Comparison of ENCODE assay signal across 27 mouse cellular contexts in genomic region chr10:86398347-86398720, GRCm38 (mm10).
DNase-seq lines count a peak whose midpoint lies in the region; ATAC-seq lines count a peak whose summit lies in the region.
"Had no signal": no experiment of that assay in that cellular context is flagged by ENCODE, and none has a peak within 500 bp of the region (broad histone marks: within the 10 kb centered on the region; RNA-seq: fewer than 3 reads in every experiment).

No protein-coding gene starts in this region.

- H3K27ac ChIP-seq in kidney, embryonic 16.5 days (ENCODE audit: low read length): no peak overlapping the region
- no peak overlapping the region for H3K27ac ChIP-seq in kidney, embryonic 15.5 days
- no peak overlapping the region for H3K27ac ChIP-seq in limb, embryonic 12.5 days
- H3K27ac ChIP-seq in limb, embryonic 10.5 days: no peak overlapping the region
- H3K27ac ChIP-seq: embryonic facial prominence, embryonic 12.5 days; embryonic facial prominence, embryonic 15.5 days; gastrocnemius, adult 2 months; heart, embryonic 15.5 days; hindbrain, embryonic 14.5 days had no signal

- H3K4me1 ChIP-seq in kidney, embryonic 16.5 days (ENCODE audit: insufficient read depth, low read length): no peaks in the 10 kb centered on the region
- H3K4me1 ChIP-seq in kidney, embryonic 15.5 days: no peaks in the 10 kb centered on the region
- H3K4me1 ChIP-seq in limb, embryonic 12.5 days (replicated peaks): peaks cover 22% of the 10 kb centered on the region
- peaks cover 19% of the 10 kb centered on the region for H3K4me1 ChIP-seq in limb, embryonic 10.5 days
- H3K4me1 ChIP-seq: embryonic facial prominence, embryonic 12.5 days; embryonic facial prominence, embryonic 15.5 days; heart, embryonic 12.5 days had no signal

- no peaks in the 10 kb centered on the region for H3K9me3 ChIP-seq in kidney, embryonic 16.5 days (ENCODE audit: low read length)
- no peaks in the 10 kb centered on the region for H3K9me3 ChIP-seq in kidney, embryonic 15.5 days (replicated peaks)
- H3K9me3 ChIP-seq in limb, embryonic 12.5 days: peaks cover 7% of the 10 kb centered on the region
- H3K9me3 ChIP-seq in limb, embryonic 10.5 days (replicated peaks): no peaks in the 10 kb centered on the region
- H3K9me3 ChIP-seq: embryonic facial prominence, embryonic 12.5 days; embryonic facial prominence, embryonic 15.5 days; G1E; heart, embryonic 15.5 days had no signal

- no peak overlapping the region for H3K4me2 ChIP-seq in kidney, embryonic 16.5 days (replicated peaks; ENCODE audit: low read depth, low read length)
- no peak overlapping the region for H3K4me2 ChIP-seq in kidney, embryonic 15.5 days
- H3K4me2 ChIP-seq in limb, embryonic 12.5 days: no peak overlapping the region
- H3K4me2 ChIP-seq: embryonic facial prominence, embryonic 12.5 days; embryonic facial prominence, embryonic 15.5 days; heart, embryonic 12.5 days; heart, embryonic 15.5 days; hindbrain, embryonic 14.5 days had no signal

- WGBS in kidney, embryonic 16.5 days: 72% methylated on average over 2 of the region's 2 CpGs
- WGBS in kidney, embryonic 15.5 days: 77% methylated on average over 2 of the region's 2 CpGs
- WGBS in limb, embryonic 12.5 days: 61% methylated on average over 2 of the region's 2 CpGs
- 69% methylated on average over 2 of the region's 2 CpGs for WGBS in limb, embryonic 10.5 days

- no peaks in the 10 kb centered on the region for H3K36me3 ChIP-seq in kidney, embryonic 16.5 days (ENCODE audit: insufficient read depth, low read length)
- no peaks in the 10 kb centered on the region for H3K36me3 ChIP-seq in kidney, embryonic 15.5 days
- no peaks in the 10 kb centered on the region for H3K36me3 ChIP-seq in limb, embryonic 12.5 days
- H3K36me3 ChIP-seq in limb, embryonic 10.5 days: 0 out of 2 replicates have a peak, but pooled peaks cover 2% of the 10 kb centered on the region
- H3K36me3 ChIP-seq: embryonic facial prominence, embryonic 12.5 days; embryonic facial prominence, embryonic 15.5 days; G1E; heart, embryonic 12.5 days; heart, embryonic 15.5 days had no signal

- no peak for ATAC-seq in kidney, embryonic 16.5 days (ENCODE audit: low FRiP score, low TSS enrichment)
- no peak for ATAC-seq in kidney, embryonic 15.5 days (replicated peaks; ENCODE audit: low FRiP score)
- peak; percentile 63; the same call in 1 of the 2 replicates for ATAC-seq in limb, embryonic 12.5 days (ENCODE audit: insufficient number of reproducible peaks, insufficient read depth, low FRiP score, low TSS enrichment, low read depth)
- ATAC-seq: forebrain, embryonic 14.5 days; forebrain, postnatal 0 days; Patski had no signal

- H3K4me3 ChIP-seq in kidney, embryonic 16.5 days (ENCODE audit: low read length): no peak overlapping the region
- no peak overlapping the region for H3K4me3 ChIP-seq in kidney, embryonic 15.5 days (replicated peaks)
- H3K4me3 ChIP-seq in limb, embryonic 12.5 days (replicated peaks): no peak overlapping the region
- no peak overlapping the region for H3K4me3 ChIP-seq in limb, embryonic 10.5 days
- H3K4me3 ChIP-seq: embryonic facial prominence, embryonic 12.5 days; embryonic facial prominence, embryonic 15.5 days; gastrocnemius, adult 2 months; heart, embryonic 12.5 days; heart, embryonic 15.5 days had no signal

- DNase-seq in kidney, adult 11 months: peak; percentile 66
- DNase-seq in kidney, adult 8-10 months: peak; percentile 33 to 66
- no peak for DNase-seq in limb, embryonic 10.5 days (ENCODE audit: low spot score)
- DNase-seq in kidney, postnatal 36 days: peak; percentile 36 to 63
- DNase-seq: adrenal gland, postnatal 10 days; B cell, adult 2 months; cerebellum, adult 18-20 months; cerebellum, adult 9-10 months; cerebellum, postnatal 14 days; forebrain, postnatal 0 days; gastrocnemius, adult 2 months; gastrocnemius, postnatal 14 days; heart, adult 11 months; heart, postnatal 10 days; heart, postnatal 4 days had no signal

- H3K9ac ChIP-seq in kidney, embryonic 16.5 days (replicated peaks; ENCODE audit: low read length): no peak overlapping the region
- H3K9ac ChIP-seq in kidney, embryonic 15.5 days: no peak overlapping the region
- no peak overlapping the region for H3K9ac ChIP-seq in limb, embryonic 12.5 days (replicated peaks)
- H3K9ac ChIP-seq: embryonic facial prominence, embryonic 12.5 days; embryonic facial prominence, embryonic 15.5 days; forebrain, postnatal 0 days; heart, embryonic 12.5 days; heart, embryonic 15.5 days; hindbrain, embryonic 14.5 days had no signal

- no peaks in the 10 kb centered on the region for H3K27me3 ChIP-seq in kidney, embryonic 16.5 days (ENCODE audit: insufficient read depth, low read length)
- H3K27me3 ChIP-seq in kidney, embryonic 15.5 days: no peaks in the 10 kb centered on the region
- H3K27me3 ChIP-seq in limb, embryonic 12.5 days: no peaks in the 10 kb centered on the region
- H3K27me3 ChIP-seq in limb, embryonic 10.5 days (ENCODE audit: low read depth, poor library complexity, severe bottlenecking): no peaks in the 10 kb centered on the region
- H3K27me3 ChIP-seq: CH12.LX; embryonic facial prominence, embryonic 12.5 days; embryonic facial prominence, embryonic 15.5 days; heart, embryonic 12.5 days; heart, embryonic 15.5 days; Patski had no signal
